ENCODE assay signal across 8 mouse cellular contexts in genomic region chr12:28831066-28831733, GRCm38 (mm10).
DNase-seq lines count a peak whose midpoint lies in the region; ATAC-seq and TF ChIP-seq lines count a peak whose summit lies in the region.

No protein-coding gene starts in this region.

- H3K36me3 ChIP-seq in forebrain, embryonic 13.5 days (ENCODE audit: poor library complexity, severe bottlenecking) = 0 out of 2 replicates have a peak, but pooled peaks cover 3% of the 10 kb centered on the region
- H3K36me3 ChIP-seq in forebrain, embryonic 12.5 days (replicated peaks) = no peaks in the 10 kb centered on the region; the same call in 1 of the 2 replicates
- peaks cover 10% of the 10 kb centered on the region; the same call in 1 of the 2 replicates for H3K36me3 ChIP-seq in midbrain, embryonic 13.5 days

- no peaks in the 10 kb centered on the region for H3K9me3 ChIP-seq in forebrain, embryonic 13.5 days (replicated peaks)
- no peaks in the 10 kb centered on the region for H3K9me3 ChIP-seq in forebrain, embryonic 12.5 days
- H3K9me3 ChIP-seq in midbrain, embryonic 13.5 days = no peaks in the 10 kb centered on the region

- no peak overlapping the region for H3K4me3 ChIP-seq in forebrain, embryonic 13.5 days
- H3K4me3 ChIP-seq in forebrain, embryonic 12.5 days (replicated peaks) = no peak overlapping the region
- no peak overlapping the region for H3K4me3 ChIP-seq in midbrain, embryonic 13.5 days (replicated peaks)

- intact Hi-C loops in heart, postnatal 36 days (cut with DNase I) = loop anchor here (5.0 kb wide), 1 partner anchor 244 kb away; no protein-coding TSS in a partner anchor

- ATAC-seq in forebrain, embryonic 13.5 days = 0 out of 2 replicates have a peak, but pooled peaks have one; percentile 16
- no peak for ATAC-seq in forebrain, embryonic 12.5 days (ENCODE audit: low FRiP score)
- peak; percentile 95 for ATAC-seq in Patski
- peak; percentile 49; the same call in 1 of the 2 replicates for ATAC-seq in common myeloid progenitor, adult 5-6 weeks (replicated peaks; ENCODE audit: low read depth, poor library complexity, severe bottlenecking)
- ATAC-seq in midbrain, embryonic 13.5 days = peak; percentile 53; the same call in 1 of the 2 replicates

- no peak overlapping the region for H3K27ac ChIP-seq in forebrain, embryonic 13.5 days
- no peak overlapping the region for H3K27ac ChIP-seq in forebrain, embryonic 12.5 days
- no peak overlapping the region; the same call in 1 of the 2 replicates for H3K27ac ChIP-seq in midbrain, embryonic 13.5 days

- H3K4me1 ChIP-seq in forebrain, embryonic 13.5 days = no peaks in the 10 kb centered on the region
- H3K4me1 ChIP-seq in forebrain, embryonic 12.5 days = peaks cover 2% of the 10 kb centered on the region; the same call in 1 of the 2 replicates
- H3K4me1 ChIP-seq in midbrain, embryonic 13.5 days (replicated peaks) = 0 out of 2 replicates have a peak, but pooled peaks cover 7% of the 10 kb centered on the region

- H3K4me2 ChIP-seq in forebrain, embryonic 13.5 days = no peak overlapping the region
- H3K4me2 ChIP-seq in forebrain, embryonic 12.5 days = no peak overlapping the region
- H3K4me2 ChIP-seq in midbrain, embryonic 13.5 days (replicated peaks) = no peak overlapping the region

- H3K9ac ChIP-seq in forebrain, embryonic 13.5 days = no peak overlapping the region
- no peak overlapping the region for H3K9ac ChIP-seq in forebrain, embryonic 12.5 days
- no peak overlapping the region for H3K9ac ChIP-seq in midbrain, embryonic 13.5 days (replicated peaks)

- in situ Hi-C loops in Patski (cut with MboI; ENCODE audit: low pct_unique_long_range_greater_than_20kb) = no loop called here

- TF ChIP-seq CTCF in Patski (IDR thresholded peaks at IDR 0.05) = no peak

- 50% methylated on average over 7 of the region's 7 CpGs for WGBS in forebrain, embryonic 13.5 days
- WGBS in forebrain, embryonic 12.5 days = 51% methylated on average over 7 of the region's 7 CpGs
- WGBS in midbrain, embryonic 13.5 days = 51% methylated on average over 7 of the region's 7 CpGs

- no peaks in the 10 kb centered on the region for H3K27me3 ChIP-seq in forebrain, embryonic 13.5 days
- no peaks in the 10 kb centered on the region for H3K27me3 ChIP-seq in forebrain, embryonic 12.5 days
- H3K27me3 ChIP-seq in Patski = no peaks in the 10 kb centered on the region
- H3K27me3 ChIP-seq in midbrain, embryonic 13.5 days = no peaks in the 10 kb centered on the region

- POLR2A ChIA-PET in Patski (lab: Charles Lee) = no interaction called here

- peak; percentile 35 for DNase-seq in Patski (ENCODE audit: low read depth, low spot score)
- peak; percentile 47 for DNase-seq in heart, postnatal 36 days
- peak; percentile 78 for DNase-seq in layer of hippocampus, adult 9-11 months
- peak; percentile 61 for DNase-seq in thymus, postnatal 14 days

- CTCF ChIA-PET in Patski (lab: Charles Lee) = interaction anchor here (1.2 kb wide), 1 partner anchor 23 kb away, joined by 3 read pairs; no protein-coding TSS in a partner anchor
